Mouse (Mus musculus) intestine, embryonic 14.5 days (tissue): ENCODE data around the gene Snap91. TPM values are rescaled to one million over a fixed set of nuclear protein-coding genes. Genes with fewer than 3 reads are reported as not detected.

Source experiments
- ATAC-seq: fragments of 200-750 bp; cut with Nextera tagmentation; replicated peaks from 2 replicates; pipeline ENCODE4 v1.8.0; 2017; ENCODE audit warnings: low read depth, moderate number of reproducible peaks, moderate TSS enrichment, moderate library complexity; ENCODE audit not compliant: low FRiP score, low TSS enrichment
- DNase-seq: peaks from one replicate; pipeline ENCODE4 v3.0.0-alpha.2; 2018; ENCODE audit warnings: low spot score
- H3K27ac ChIP-seq: fragments of 300-500 bp; sonication (generic); 2 replicates; pipeline ENCODE4 v1.5.1; 2014; ENCODE audit warnings: low read depth, mild to moderate bottlenecking, control low read depth
- H3K27me3 ChIP-seq: fragments of 300-500 bp; sonication (generic); replicated peaks from 2 replicates; pipeline ENCODE4 v1.6.1; 2014; ENCODE audit warnings: low read length, control low read depth; ENCODE audit not compliant: control insufficient read depth, insufficient read depth
- H3K36me3 ChIP-seq: fragments of 300-500 bp; sonication (generic); 2 replicates; pipeline ENCODE4 v1.6.1; 2014; ENCODE audit warnings: low read length, control low read depth; ENCODE audit not compliant: control insufficient read depth, insufficient read depth
- H3K4me1 ChIP-seq: fragments of 300-500 bp; sonication (generic); replicated peaks from 2 replicates; pipeline ENCODE4 v1.6.1; 2014; ENCODE audit warnings: low read length, control low read depth, mixed read lengths; ENCODE audit not compliant: control insufficient read depth, insufficient read depth
- H3K4me2 ChIP-seq: fragments of 300-500 bp; sonication (generic); 2 replicates; pipeline ENCODE4 v1.6.1; 2014; ENCODE audit warnings: low read length
- H3K4me3 ChIP-seq: fragments of 300-500 bp; sonication (generic); 2 replicates; pipeline ENCODE4 v1.5.1; 2014; ENCODE audit warnings: low read depth, low read length, control low read depth, mixed read lengths
- H3K9ac ChIP-seq: fragments of 300-500 bp; sonication (generic); 2 replicates; pipeline ENCODE4 v1.6.1; 2014; ENCODE audit warnings: mild to moderate bottlenecking, low read length
- H3K9me3 ChIP-seq: fragments of 300-500 bp; sonication (generic); 2 replicates; pipeline ENCODE4 v1.6.1; 2016; ENCODE audit warnings: low read length, control low read depth; ENCODE audit not compliant: control insufficient read depth
- WGBS: fragments of 180-500 bp; shearing (Covaris S2); extraction: QIAGEN DNeasy Blood & Tissue Kit; methylation state at CpG from one replicate; pipeline ENCODE4 v1.1.7; 2014; 5-methylcytosine and 5-hydroxymethylcytosine counted together
- polyA plus RNA-seq: library from polyadenylated mRNA; unstranded; fragments of >200 nt; fragmentation: Nextera tagmentation; extraction: Ambion mirVana; gene quantifications from 2 replicates; pipeline ENCODE4 v1.2.1, GENCODE M21; 2014

Gene Snap91
- polyA plus RNA-seq, 1 experiment from 2014 or later = 4.1 TPM

DNA sequence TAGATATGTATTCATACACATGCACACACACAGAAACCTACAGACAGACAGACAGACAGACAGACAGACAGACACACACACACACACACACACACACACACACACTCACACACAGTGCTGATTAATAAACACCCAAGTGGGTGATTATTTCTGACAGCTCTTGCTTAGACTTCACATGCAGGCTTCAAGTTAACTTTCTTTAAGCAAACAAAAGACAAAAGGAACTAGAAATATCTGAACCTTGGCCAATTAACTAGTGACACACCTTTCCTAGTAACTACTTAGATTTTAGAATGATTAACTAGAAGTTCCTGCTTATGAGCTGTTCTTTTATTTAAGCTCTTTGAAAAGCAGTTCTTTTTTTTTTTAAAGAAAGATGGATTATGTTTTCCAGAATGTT is 146.1 kb downstream of the Snap91 start:
- no peak overlapping the region for H3K9ac ChIP-seq
- H3K27me3 ChIP-seq = no peaks in the 10 kb centered on the region
- no peaks in the 10 kb centered on the region for H3K4me1 ChIP-seq
- DNase-seq = no peak
- H3K4me3 ChIP-seq = no peak overlapping the region
- ATAC-seq = no peak
- no peak overlapping the region for H3K27ac ChIP-seq
- no peaks in the 10 kb centered on the region for H3K9me3 ChIP-seq
- no peak overlapping the region for H3K4me2 ChIP-seq
- no peaks in the 10 kb centered on the region for H3K36me3 ChIP-seq

- H3K36me3 ChIP-seq = no peaks in the 10 kb centered on the region
- no peak overlapping the region for H3K27ac ChIP-seq
- DNase-seq = no peak
- no peaks in the 10 kb centered on the region for H3K27me3 ChIP-seq
- no peak overlapping the region for H3K4me3 ChIP-seq
- H3K9me3 ChIP-seq = no peaks in the 10 kb centered on the region
- no peak for ATAC-seq
- no peak overlapping the region for H3K9ac ChIP-seq
- WGBS = 92% methylated on average over 3 of the region's 3 CpGs
- H3K4me1 ChIP-seq = no peaks in the 10 kb centered on the region
- H3K4me2 ChIP-seq = no peak overlapping the region
Measured at GRCm38 (mm10) chr9:86729811-86730210, 150.6 kb downstream of the Snap91 start.

DNA sequence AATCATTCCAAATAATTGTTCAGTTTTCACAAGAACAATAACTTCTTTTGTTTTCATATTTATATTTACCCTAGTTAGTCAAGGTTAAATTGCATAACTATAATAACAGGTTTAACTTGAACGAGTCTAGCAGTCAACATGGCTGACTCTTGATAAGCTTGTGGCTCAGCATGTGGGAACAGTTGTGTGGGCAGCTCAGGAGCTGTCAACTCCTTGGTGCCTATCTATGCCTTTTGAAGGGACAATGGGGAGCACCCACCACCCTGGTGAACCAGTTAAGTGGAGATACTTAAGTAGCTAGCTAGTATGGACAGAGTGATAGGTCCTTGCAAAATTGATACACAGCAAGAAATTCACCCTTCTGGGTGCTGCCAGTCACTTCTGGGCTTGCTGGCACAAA is 151.4 kb downstream of the Snap91 start:
- no peaks in the 10 kb centered on the region for H3K27me3 ChIP-seq
- H3K4me2 ChIP-seq = no peak overlapping the region
- H3K36me3 ChIP-seq = no peaks in the 10 kb centered on the region
- ATAC-seq = no peak
- no peak for DNase-seq
- no peaks in the 10 kb centered on the region for H3K9me3 ChIP-seq
- 77% methylated on average over 1 of the region's 1 CpGs for WGBS
- H3K27ac ChIP-seq = no peak overlapping the region
- no peak overlapping the region for H3K4me3 ChIP-seq
- no peaks in the 10 kb centered on the region for H3K4me1 ChIP-seq
- H3K9ac ChIP-seq = no peak overlapping the region

GRCm38 (mm10) chr9:86728214-86728814 is 152.1 kb downstream of the Snap91 start:
- Histone ChIP-seq H3K4me1 (no peaks in the 10 kb centered on the region), H3K4me3 (no peak overlapping the region), H3K9ac (no peak overlapping the region), H3K27ac (no peak overlapping the region), H3K4me2 (no peak overlapping the region), H3K9me3 (no peaks in the 10 kb centered on the region), H3K27me3 (no peaks in the 10 kb centered on the region), H3K36me3 (no peaks in the 10 kb centered on the region)
- 79% methylated on average over 10 of the region's 10 CpGs for WGBS
- DNase-seq = no peak
- no peak for ATAC-seq

DNA sequence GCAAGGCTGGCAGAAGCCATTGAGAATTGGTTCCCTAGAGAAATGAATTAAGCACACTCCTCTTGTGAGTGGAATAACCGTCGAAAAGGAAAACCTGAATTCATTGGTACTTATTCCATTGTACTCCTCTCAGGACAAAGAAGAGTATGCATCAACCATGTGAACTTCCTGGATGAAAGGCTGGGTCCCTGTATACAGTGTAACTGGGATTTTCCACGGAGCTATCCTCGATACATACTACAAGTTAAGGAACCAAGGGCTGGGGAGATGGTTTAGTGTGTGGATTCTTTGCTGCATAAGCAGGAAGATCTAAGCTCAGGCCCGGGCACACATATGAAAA is 154.1 kb downstream of the Snap91 start:
- Histone ChIP-seq H3K36me3 (no peaks in the 10 kb centered on the region), H3K27me3 (no peaks in the 10 kb centered on the region), H3K9me3 (no peaks in the 10 kb centered on the region), H3K4me2 (no peak overlapping the region), H3K4me1 (no peaks in the 10 kb centered on the region), H3K4me3 (no peak overlapping the region), H3K9ac (no peak overlapping the region), H3K27ac (no peak overlapping the region)
- 92% methylated on average over 5 of the region's 5 CpGs for WGBS
- ATAC-seq = no peak
- no peak for DNase-seq

DNA sequence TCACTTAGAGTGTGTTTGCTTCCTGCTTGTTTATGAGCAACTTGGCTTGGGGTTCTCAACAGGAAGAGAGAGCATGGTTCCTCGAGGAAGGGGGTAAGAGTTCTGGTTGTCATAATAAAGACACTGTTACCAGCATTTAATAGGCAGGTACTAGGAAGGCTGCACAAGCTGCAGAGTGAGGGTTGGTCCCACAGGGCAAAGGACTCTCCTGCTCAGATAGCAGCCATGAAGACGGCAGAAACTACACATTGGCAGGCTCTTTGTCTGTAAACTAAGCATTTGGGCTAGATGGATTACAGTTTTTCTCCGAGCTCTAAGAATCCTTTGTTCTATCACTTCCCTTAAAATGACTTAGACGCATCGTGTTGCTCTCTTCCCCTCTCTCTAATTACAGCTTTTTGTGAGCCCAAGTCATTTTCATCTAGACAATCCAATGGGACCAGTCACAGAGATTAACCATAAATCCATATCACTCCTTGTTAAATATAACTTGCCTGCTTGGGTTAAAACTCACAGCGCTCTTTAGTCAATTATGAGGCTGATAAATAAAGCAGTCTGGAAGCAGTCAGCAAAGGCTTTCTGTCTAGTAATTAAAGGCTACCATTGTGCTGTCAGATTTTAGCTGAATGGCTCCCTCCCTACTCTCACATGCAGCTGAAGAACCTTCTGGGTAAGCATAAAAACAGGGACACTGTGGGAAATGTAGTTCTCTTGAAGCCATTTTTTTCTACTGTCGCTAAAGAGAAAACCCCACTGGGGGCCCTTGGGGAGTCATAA is 154.7 kb downstream of the Snap91 start:
- H3K9ac ChIP-seq = no peak overlapping the region
- H3K4me3 ChIP-seq = no peak overlapping the region
- H3K27me3 ChIP-seq = no peaks in the 10 kb centered on the region
- DNase-seq (no peak), ATAC-seq (no peak)
- 55% methylated on average over 7 of the region's 7 CpGs for WGBS
- no peaks in the 10 kb centered on the region for H3K9me3 ChIP-seq
- no peak overlapping the region for H3K4me2 ChIP-seq
- H3K27ac ChIP-seq = no peak overlapping the region
- H3K4me1 ChIP-seq = no peaks in the 10 kb centered on the region
- H3K36me3 ChIP-seq = no peaks in the 10 kb centered on the region

DNA sequence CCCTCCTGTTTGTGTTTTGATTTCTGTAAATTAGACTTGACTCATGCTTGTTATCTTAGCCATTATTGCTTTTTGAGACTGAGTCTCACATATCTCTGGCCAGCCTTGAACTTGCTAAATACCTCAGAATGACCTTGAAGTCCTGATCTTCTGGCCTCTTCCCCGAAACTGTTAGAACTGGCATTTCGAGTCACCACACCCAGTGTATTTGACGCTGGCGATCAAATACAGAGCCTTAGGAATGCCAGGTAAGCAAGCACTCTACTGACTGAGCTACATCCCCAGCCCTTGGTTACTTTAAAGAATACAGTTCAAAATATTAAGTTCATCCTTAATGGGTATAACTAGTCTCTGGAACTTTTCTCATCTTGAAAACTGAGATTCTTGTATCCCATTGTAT is 155.4 kb downstream of the Snap91 start:
- no peak for ATAC-seq
- no peak overlapping the region for H3K9ac ChIP-seq
- no peak overlapping the region for H3K4me2 ChIP-seq
- DNase-seq = no peak
- no peak overlapping the region for H3K27ac ChIP-seq
- WGBS = 86% methylated on average over 4 of the region's 4 CpGs
- H3K27me3 ChIP-seq = no peaks in the 10 kb centered on the region
- no peaks in the 10 kb centered on the region for H3K36me3 ChIP-seq
- no peaks in the 10 kb centered on the region for H3K4me1 ChIP-seq
- no peaks in the 10 kb centered on the region for H3K9me3 ChIP-seq
- H3K4me3 ChIP-seq = no peak overlapping the region

- H3K27ac ChIP-seq = no peak overlapping the region
- no peak for DNase-seq
- no peak for ATAC-seq
- H3K9ac ChIP-seq = no peak overlapping the region
- H3K4me3 ChIP-seq = no peak overlapping the region
- H3K9me3 ChIP-seq = no peaks in the 10 kb centered on the region
- no peak overlapping the region for H3K4me2 ChIP-seq
- WGBS = 87% methylated on average over 2 of the region's 2 CpGs
- H3K36me3 ChIP-seq = no peaks in the 10 kb centered on the region
- no peaks in the 10 kb centered on the region for H3K27me3 ChIP-seq
- H3K4me1 ChIP-seq = no peaks in the 10 kb centered on the region
Measured at GRCm38 (mm10) chr9:86720794-86721193, 159.7 kb downstream of the Snap91 start.

DNA sequence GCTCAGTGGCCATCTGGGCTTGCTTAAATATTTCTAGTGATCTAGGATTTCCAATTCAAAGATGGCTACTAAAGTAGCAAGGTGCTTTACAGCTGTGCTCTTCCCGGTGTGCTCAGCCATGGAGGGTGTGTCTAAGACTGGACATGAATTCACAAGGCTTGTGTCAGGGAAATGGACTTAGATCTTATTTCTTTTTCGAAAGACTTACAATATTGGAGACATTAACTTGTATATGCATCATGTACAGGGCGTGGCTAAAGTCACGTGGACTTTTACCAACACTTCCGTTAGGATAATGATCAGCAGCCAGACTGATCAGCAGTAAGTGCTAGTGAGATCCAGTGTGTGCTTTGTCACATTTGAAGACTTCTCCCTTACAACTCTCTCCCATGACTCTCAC is 160.2 kb downstream of the Snap91 start:
- 90% methylated on average over 5 of the region's 5 CpGs for WGBS
- H3K4me3 ChIP-seq = no peak overlapping the region
- H3K36me3 ChIP-seq = no peaks in the 10 kb centered on the region
- H3K9me3 ChIP-seq = no peaks in the 10 kb centered on the region
- no peaks in the 10 kb centered on the region for H3K27me3 ChIP-seq
- no peaks in the 10 kb centered on the region for H3K4me1 ChIP-seq
- no peak overlapping the region for H3K4me2 ChIP-seq
- DNase-seq (no peak), ATAC-seq (no peak)
- no peak overlapping the region for H3K27ac ChIP-seq
- H3K9ac ChIP-seq = no peak overlapping the region
